27 mouse cellular contexts compared by ENCODE assay signal in the genomic region with DNA sequence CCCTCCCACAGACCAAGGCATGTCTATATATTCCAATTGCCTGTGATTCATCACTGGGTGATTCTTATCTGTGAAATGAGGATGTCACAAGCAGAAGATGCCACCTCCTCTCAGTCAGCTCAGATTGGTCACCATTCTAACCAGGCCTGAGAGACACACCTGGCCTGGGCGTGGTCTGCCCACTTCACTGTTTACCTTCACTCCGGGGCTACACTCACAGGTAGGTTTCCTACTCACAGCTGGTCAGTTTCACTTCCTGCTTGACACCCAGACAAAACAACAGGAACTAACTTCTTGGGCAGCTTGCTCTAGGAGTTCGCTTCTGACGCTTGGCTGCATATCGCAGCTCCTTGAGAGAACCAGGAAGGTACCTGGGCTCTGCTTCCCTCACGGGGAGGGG. TPM values are rescaled to one million over a fixed set of nuclear protein-coding genes. Genes with fewer than 3 reads are reported as not detected.
A peak's percentile ranks its signal among the peaks of the same experiment; 100 is the strongest.
DNase-seq lines count a peak whose midpoint lies in the region; ATAC-seq and TF ChIP-seq lines count a peak whose summit lies in the region.
"Had no signal": no experiment of that assay in that cellular context is flagged by ENCODE, and none has a peak within 500 bp of the region (broad histone marks: within the 10 kb centered on the region; RNA-seq: fewer than 3 reads in every experiment).

No protein-coding gene starts in this region.

- no peak overlapping the region for H3K9ac ChIP-seq in CH12.LX (ENCODE audit: insufficient read depth, low read depth)
- H3K9ac ChIP-seq in intestine, postnatal 0 days (ENCODE audit: low read depth, low read length), result no peak overlapping the region
- H3K9ac ChIP-seq in stomach, embryonic 15.5 days, result no peak overlapping the region
- H3K9ac ChIP-seq: heart, embryonic 15.5 days; hindbrain, embryonic 14.5 days; limb, embryonic 12.5 days; liver, postnatal 0 days; midbrain, embryonic 15.5 days; neural tube, embryonic 13.5 days had no signal

- H3K79me2 ChIP-seq in CH12.LX (replicated peaks; ENCODE audit: control insufficient read depth, extremely low read depth, insufficient read depth, poor library complexity, severe bottlenecking), result no peaks in the 10 kb centered on the region

- in situ Hi-C loops in CH12.LX (cut with MboI; ENCODE audit: low pct_ligation_motif_present, low pct_unique_long_range_greater_than_20kb, low sequenced_read_pairs), result no loop called here

- TF ChIP-seq EP300 in CH12.LX (IDR thresholded peaks at IDR 0.05; ENCODE audit: low read length), result no peak

- H3K9me3 ChIP-seq in CH12.LX (replicated peaks; ENCODE audit: low read length), result no peaks in the 10 kb centered on the region
- no peaks in the 10 kb centered on the region for H3K9me3 ChIP-seq in intestine, postnatal 0 days (ENCODE audit: control insufficient read depth)
- H3K9me3 ChIP-seq in stomach, embryonic 15.5 days, result no peaks in the 10 kb centered on the region
- H3K9me3 ChIP-seq: embryonic facial prominence, embryonic 10.5 days; forebrain, embryonic 10.5 days; heart, embryonic 15.5 days; limb, embryonic 12.5 days; midbrain, embryonic 15.5 days; neural tube, embryonic 13.5 days had no signal

- peaks cover 17% of the 10 kb centered on the region for H3K36me3 ChIP-seq in spleen, adult 2 months (ENCODE audit: control insufficient read depth, insufficient read depth, low read length)
- peaks cover 50 to 88% of the 10 kb centered on the region in 2 experiments for H3K36me3 ChIP-seq in CH12.LX (replicated peaks in 1 of 2; ENCODE audit: control insufficient read depth in 1 of 2, insufficient read depth in 1 of 2, low read length in 1 of 2)
- peaks cover 50% of the 10 kb centered on the region for H3K36me3 ChIP-seq in intestine, postnatal 0 days (ENCODE audit: control insufficient read depth, insufficient read depth)
- H3K36me3 ChIP-seq in stomach, embryonic 15.5 days, result peaks cover 37% of the 10 kb centered on the region

- peaks cover 6% of the 10 kb centered on the region; the same call in 1 of the 2 replicates for H3K4me1 ChIP-seq in spleen, adult 2 months (ENCODE audit: control insufficient read depth, insufficient read depth, insufficient read length)
- peaks cover 0 to 16% of the 10 kb centered on the region in 2 experiments; a peak in 2 of 4 replicates for H3K4me1 ChIP-seq in CH12.LX (ENCODE audit: control insufficient read depth in 1 of 2, insufficient read depth in 2 of 2)
- no peaks in the 10 kb centered on the region for H3K4me1 ChIP-seq in intestine, postnatal 0 days (replicated peaks; ENCODE audit: control insufficient read depth, insufficient read depth, low read length)
- no peaks in the 10 kb centered on the region for H3K4me1 ChIP-seq in stomach, embryonic 15.5 days
- H3K4me1 ChIP-seq: embryonic facial prominence, embryonic 10.5 days; forebrain, embryonic 10.5 days; limb, embryonic 12.5 days; midbrain, embryonic 15.5 days; neural tube, embryonic 13.5 days had no signal

- no peak overlapping the region for H3K4me2 ChIP-seq in CH12.LX (ENCODE audit: insufficient read depth, low read depth, poor library complexity, severe bottlenecking)
- no peak overlapping the region for H3K4me2 ChIP-seq in intestine, postnatal 0 days (replicated peaks; ENCODE audit: low read depth)
- H3K4me2 ChIP-seq in stomach, embryonic 15.5 days, result no peak overlapping the region
- H3K4me2 ChIP-seq: heart, embryonic 15.5 days; hindbrain, embryonic 14.5 days; limb, embryonic 12.5 days; liver, embryonic 11.5 days; midbrain, embryonic 15.5 days; neural tube, embryonic 13.5 days had no signal

- peak; percentile 74 for ATAC-seq in intestine, postnatal 0 days
- ATAC-seq in stomach, embryonic 15.5 days (ENCODE audit: insufficient read depth, low FRiP score, low read depth), result peak; percentile 77; the same call in 1 of the 2 replicates
- no peak for ATAC-seq in erythroid progenitor cell, adult 5-6 weeks (replicated peaks; ENCODE audit: low FRiP score, poor library complexity, severe bottlenecking)
- ATAC-seq: forebrain, embryonic 16.5 days; liver, postnatal 0 days; midbrain, embryonic 15.5 days had no signal

- peak; percentile 19 to 51 for DNase-seq in spleen, adult 2 months (ENCODE audit: low read depth in 1 of 2, low spot score in 2 of 2)
- DNase-seq in spleen, postnatal 10 days (ENCODE audit: low spot score in 2 of 2), result no peak
- peak; percentile 20 for DNase-seq in CH12.LX (ENCODE audit: extremely low read depth)
- no peak for DNase-seq in thymus, postnatal 25 days
- DNase-seq in cerebellum, adult 9-11 months, result no peak
- DNase-seq: adrenal gland, postnatal 25 days; cerebellum, adult 9-10 months; heart, postnatal 36 days; kidney, postnatal 25 days; liver, postnatal 0 days; right cerebral cortex, adult 18-20 months; right cerebral cortex, postnatal 4 days; thymus, adult 2 months had no signal

- 52% methylated on average over 6 of the region's 6 CpGs for WGBS in spleen, adult 2 months
- 67% methylated on average over 6 of the region's 6 CpGs for WGBS in intestine, postnatal 0 days
- WGBS in stomach, embryonic 15.5 days, result 68% methylated on average over 6 of the region's 6 CpGs

- TF ChIP-seq POLR2A in spleen, adult 2 months (IDR thresholded peaks at IDR 0.05; ENCODE audit: low read depth, low read length), result no peak
- no peak for TF ChIP-seq POLR2A in CH12.LX (IDR thresholded peaks at IDR 0.05; ENCODE audit: low read depth, low read length)

- peak overlapping the region; percentile 23; the same call in 1 of the 2 replicates for H3K27ac ChIP-seq in spleen, adult 2 months (ENCODE audit: insufficient read depth, low read length)
- H3K27ac ChIP-seq in CH12.LX (ENCODE audit: insufficient read depth, low read depth), result no peak overlapping the region
- H3K27ac ChIP-seq in intestine, postnatal 0 days (ENCODE audit: low read depth, low read length), result no peak overlapping the region
- H3K27ac ChIP-seq in stomach, embryonic 15.5 days, result peak overlapping the region; percentile 27; the same call in 1 of the 2 replicates
- H3K27ac ChIP-seq: embryonic facial prominence, embryonic 10.5 days; forebrain, embryonic 10.5 days; heart, embryonic 15.5 days; hindbrain, embryonic 14.5 days; limb, embryonic 12.5 days; macrophage; midbrain, embryonic 15.5 days; neural tube, embryonic 13.5 days had no signal

- H3K27me3 ChIP-seq in spleen, adult 2 months (ENCODE audit: control insufficient read depth, insufficient read depth, low read length), result no peaks in the 10 kb centered on the region
- H3K27me3 ChIP-seq in CH12.LX (replicated peaks), result no peaks in the 10 kb centered on the region
- H3K27me3 ChIP-seq in intestine, postnatal 0 days (replicated peaks; ENCODE audit: control insufficient read depth, insufficient read depth, low read length), result no peaks in the 10 kb centered on the region
- H3K27me3 ChIP-seq in stomach, embryonic 15.5 days (replicated peaks), result no peaks in the 10 kb centered on the region
- H3K27me3 ChIP-seq: heart, embryonic 15.5 days; limb, embryonic 12.5 days; midbrain, embryonic 15.5 days; neural tube, embryonic 13.5 days had no signal

- H3K4me3 ChIP-seq in spleen, adult 2 months (ENCODE audit: extremely low read depth, insufficient read depth, insufficient read length), result no peak overlapping the region
- no peak overlapping the region for H3K4me3 ChIP-seq in CH12.LX (replicated peaks in 1 of 3; ENCODE audit: low read depth in 2 of 3, low read length in 2 of 3, poor library complexity in 1 of 3)
- no peak overlapping the region for H3K4me3 ChIP-seq in intestine, postnatal 0 days (ENCODE audit: low read depth, low read length)
- no peak overlapping the region for H3K4me3 ChIP-seq in stomach, embryonic 15.5 days (replicated peaks)
- H3K4me3 ChIP-seq: embryonic facial prominence, embryonic 10.5 days; forebrain, embryonic 10.5 days; heart, embryonic 15.5 days; limb, embryonic 12.5 days; midbrain, embryonic 15.5 days; myocyte; neural tube, embryonic 13.5 days had no signal

- dilution Hi-C loops in CH12.LX (cut with MboI; ENCODE audit: extremely low pct_ligation_motif_present, extremely low pct_unique_long_range_greater_than_20kb, low sequenced_read_pairs), result no loop called here

- TF ChIP-seq RAD21 in CH12.LX (IDR thresholded peaks at IDR 0.05; ENCODE audit: low read depth, low read length), result no peak

- no peak for TF ChIP-seq CTCF in spleen, adult 2 months (IDR thresholded peaks at IDR 0.05; ENCODE audit: extremely low read depth, insufficient read depth, insufficient read length, insufficient replicate concordance)
- TF ChIP-seq CTCF in CH12.LX (conservative IDR thresholded peaks at IDR 0.05 in 1 of 2, IDR thresholded peaks at IDR 0.05 in 1 of 2; ENCODE audit: low read depth in 2 of 2, low read length in 2 of 2), result no peak
- no peak for TF ChIP-seq CTCF in intestine, postnatal 0 days (IDR thresholded peaks at IDR 0.05; ENCODE audit: low read depth)

TF ChIP-seq in CH12.LX, 34 proteins besides CTCF, POLR2A, EP300 and RAD21 (continues in another document):
- TF ChIP-seq ZC3H11A (IDR thresholded peaks at IDR 0.05; ENCODE audit: low read depth, low read length), result no peak
- TF ChIP-seq IRF4 (IDR thresholded peaks at IDR 0.05; ENCODE audit: low read depth, low read length), result no peak
- no peak for TF ChIP-seq ZMIZ1 (IDR thresholded peaks at IDR 0.05; ENCODE audit: low read depth, low read length)
- TF ChIP-seq POLR2AphosphoS2 (IDR thresholded peaks at IDR 0.05; ENCODE audit: low read depth, low read length), result no peak
- TF ChIP-seq CHD1 (IDR thresholded peaks at IDR 0.05; ENCODE audit: low read depth, low read length), result no peak
- TF ChIP-seq CHD2 (IDR thresholded peaks at IDR 0.05; ENCODE audit: low read length), result no peak
- no peak for TF ChIP-seq MXI1 (IDR thresholded peaks at IDR 0.05; ENCODE audit: low read depth, low read length)

RNA-seq across cellular contexts. Expression of a gene that starts 19.4 kb away (rescaled TPM):
- 42.7 and 60.6 TPM in 2 replicates for polyA plus RNA-seq in spleen, adult 2 months (2012; rRNA removed)
- total RNA-seq in CH12.LX (2012; rRNA removed) (3.2 and 4.2 TPM in 2 replicates), CH12.LX (2014; rRNA removed) (0.56 and 0.92 TPM in 2 replicates)
- polyA plus RNA-seq in CH12.LX (2012; ENCODE audit: insufficient read length, low read depth), result 0.23 and 0.40 TPM in 2 replicates
- polyA plus RNA-seq in intestine, postnatal 0 days (2015; fragmentation: Nextera tagmentation; extraction: Ambion mirVana), result 158 and 168 TPM in 2 replicates
- polyA plus RNA-seq in stomach, embryonic 15.5 days (2015; fragmentation: Nextera tagmentation; extraction: Ambion mirVana), result 179 and 183 TPM in 2 replicates
- total RNA-seq in erythroid progenitor cell, adult 5-6 weeks (2015; ENCODE audit: low replicate concordance), result not detected in 2 replicates
- total RNA-seq in erythroid progenitor cell, adult 5-6 weeks (2017; ENCODE audit: low replicate concordance), result 2.8 TPM in 1 of 2 replicates, not detected in the other

RNA-seq across cellular contexts. Expression of a gene that starts 59.1 kb away (rescaled TPM):
- 76.8 and 79.1 TPM in 2 replicates for polyA plus RNA-seq in spleen, adult 2 months (2012; rRNA removed)
- total RNA-seq in CH12.LX (2012; rRNA removed), result 152 and 166 TPM in 2 replicates
- 221 and 290 TPM in 2 replicates for total RNA-seq in CH12.LX (2014; rRNA removed)
- 302 and 312 TPM in 2 replicates for polyA plus RNA-seq in CH12.LX (2012; ENCODE audit: insufficient read length, low read depth)
- 327 and 342 TPM in 2 replicates for polyA plus RNA-seq in intestine, postnatal 0 days (2015; fragmentation: Nextera tagmentation; extraction: Ambion mirVana)
- polyA plus RNA-seq in stomach, embryonic 15.5 days (2015; fragmentation: Nextera tagmentation; extraction: Ambion mirVana), result 342 and 358 TPM in 2 replicates
- total RNA-seq in erythroid progenitor cell, adult 5-6 weeks (2015; ENCODE audit: low replicate concordance), result 95.2 and 122 TPM in 2 replicates
- 37.9 and 56.7 TPM in 2 replicates for total RNA-seq in erythroid progenitor cell, adult 5-6 weeks (2017; ENCODE audit: low replicate concordance)

Comparison
In these comparisons a context has a peak if more than half of its experiments do, and no peak if none do; other contexts are left out.
1. DNase-seq: peak in spleen, adult 2 months (2 of 2) and CH12.LX (single experiment); none in spleen, postnatal 10 days (0 of 2), thymus, postnatal 25 days (single experiment) and cerebellum, adult 9-11 months (single experiment).
2. H3K27ac ChIP-seq: peak in spleen, adult 2 months (single experiment) and stomach, embryonic 15.5 days (single experiment); none in CH12.LX (single experiment) and intestine, postnatal 0 days (single experiment).
3. RNA of a gene that starts 19.4 kb away (polyA plus RNA-seq): 179 to 183 TPM in stomach, embryonic 15.5 days, 158 to 168 TPM in intestine, postnatal 0 days and 42.7 to 60.6 TPM in spleen, adult 2 months; 0.23 to 0.40 TPM in CH12.LX; every median in the first group is over 10 times any median in the second.